Mouse (Mus musculus) myocyte (in vitro differentiated cells): ENCODE data around the gene Arhgef7.

Experiments
- MAX ChIP-seq: IDR thresholded peaks from one replicate; pipeline ENCODE4 v1.6.1; 2011; ENCODE audit warnings: low read depth, mild to moderate bottlenecking, control low read depth
- POLR2A ChIP-seq: IDR thresholded peaks from one replicate; pipeline ENCODE4 v1.6.1; 2011; ENCODE audit warnings: low read depth, mild to moderate bottlenecking, control low read depth, moderate library complexity; ENCODE audit not compliant: insufficient read length
- POLR2AphosphoS2 ChIP-seq: IDR thresholded peaks from one replicate; pipeline ENCODE4 v1.6.1; 2011; ENCODE audit warnings: low read depth, control low read depth; ENCODE audit not compliant: insufficient read length
- SRF ChIP-seq: IDR thresholded peaks from one replicate; pipeline ENCODE4 v1.6.1; 2011; ENCODE audit warnings: low read depth; ENCODE audit not compliant: control insufficient read depth, insufficient read length
- TCF12 ChIP-seq: IDR thresholded peaks from one replicate; pipeline ENCODE4 v1.6.1; 2011; ENCODE audit warnings: mild to moderate bottlenecking, control low read depth; ENCODE audit not compliant: poor library complexity, insufficient read depth, severe bottlenecking
- USF1 ChIP-seq: IDR thresholded peaks from one replicate; pipeline ENCODE4 v1.6.1; 2011; ENCODE audit warnings: low read depth, mild to moderate bottlenecking, control low read depth, moderate library complexity

GRCm38 (mm10) chr8:11758482-11759281 lies 31.2 kb downstream of the Arhgef7 start:
- no peak for TF ChIP-seq TCF12
- no peak for TF ChIP-seq POLR2A
- TF ChIP-seq POLR2AphosphoS2, result no peak
- TF ChIP-seq SRF, result no peak
- TF ChIP-seq MAX, result no peak
- TF ChIP-seq USF1, result no peak
